Mouse (Mus musculus) small intestine, adult 2 months (tissue): Measurements from ENCODE around the gene Nbea. TPM values are rescaled to one million over a fixed set of nuclear protein-coding genes. Genes with fewer than 3 reads are reported as not detected.
A peak's percentile ranks its signal among the peaks of the same experiment; 100 is the strongest.

Experiments
- H3K27ac ChIP-seq: fragments of 200-500 bp; 2 replicates; pipeline ENCODE4 v1.5.1; 2012; ENCODE audit warnings: low read depth, low read length, control low read depth, inconsistent platforms; ENCODE audit not compliant: insufficient read depth
- H3K27me3 ChIP-seq: fragments of 200-500 bp; 2 replicates; pipeline ENCODE4 v1.6.1; 2012; ENCODE audit warnings: mild to moderate bottlenecking, moderate library complexity, low read length, inconsistent platforms; ENCODE audit not compliant: control insufficient read depth, insufficient read depth
- H3K36me3 ChIP-seq: fragments of 200-500 bp; 2 replicates; pipeline ENCODE4 v1.6.1; 2012; ENCODE audit warnings: mild to moderate bottlenecking, low read length, control low read depth, inconsistent platforms; ENCODE audit not compliant: control insufficient read depth, insufficient read depth
- H3K4me1 ChIP-seq: fragments of 200-500 bp; 2 replicates; pipeline ENCODE4 v1.6.1; 2012; ENCODE audit warnings: low read length, inconsistent platforms, mixed read lengths; ENCODE audit not compliant: control insufficient read depth, insufficient read depth, insufficient read length
- H3K4me3 ChIP-seq: fragments of 200-500 bp; 2 replicates; pipeline ENCODE4 v1.5.1; 2012; ENCODE audit warnings: low read depth, mild to moderate bottlenecking, control low read depth, inconsistent platforms, low read length, moderate library complexity
- CTCF ChIP-seq: fragments of 200-500 bp; IDR thresholded peaks from 2 replicates; pipeline ENCODE4 v1.5.1; 2012; ENCODE audit warnings: low read depth, mild to moderate bottlenecking, control low read depth, inconsistent platforms, low read length, moderate library complexity, mixed read lengths; ENCODE audit not compliant: insufficient replicate concordance, insufficient read length; ENCODE audit errors: extremely low read depth
- POLR2A ChIP-seq: fragments of 200-500 bp; IDR thresholded peaks from 2 replicates; pipeline ENCODE4 v1.6.1; 2012; ENCODE audit warnings: low read depth, mild to moderate bottlenecking, control low read depth, inconsistent platforms, low read length, moderate library complexity
- WGBS: fragments of 180-500 bp; shearing (Covaris S2); methylation state at CpG from one replicate; pipeline ENCODE4 v1.1.7; 2018; 5-methylcytosine and 5-hydroxymethylcytosine counted together
- polyA plus RNA-seq: library from polyadenylated mRNA; depleted of rRNA; stranded (reverse); fragments of >200 nt; gene quantifications from 2 replicates; pipeline ENCODE4 v1.2.3, GENCODE M21; 2012

Nbea gene
- polyA plus RNA-seq, 1 experiment: 2.4 TPM

- 27% methylated on average over 7 of the region's 7 CpGs for WGBS
- Histone ChIP-seq H3K27me3 (no peaks in the 10 kb centered on the region), H3K36me3 (no peaks in the 10 kb centered on the region), H3K4me1 (peaks cover 3% of the 10 kb centered on the region; the same call in 1 of the 2 replicates), H3K4me3 (no peak overlapping the region), H3K27ac (no peak overlapping the region)
- no peak for TF ChIP-seq POLR2A
- no peak for TF ChIP-seq CTCF
Measured at GRCm38 (mm10) chr3:55793842-55794575, 389.5 kb downstream of the Nbea start.

GRCm38 (mm10) chr3:55792251-55792650, 391.2 kb downstream of the Nbea start:
- WGBS: 78% methylated on average over 5 of the region's 5 CpGs
- Histone ChIP-seq H3K27ac (no peak overlapping the region), H3K27me3 (peaks cover 2% of the 10 kb centered on the region; the same call in 1 of the 2 replicates), H3K4me3 (no peak overlapping the region), H3K4me1 (peaks cover 3% of the 10 kb centered on the region; the same call in 1 of the 2 replicates), H3K36me3 (no peaks in the 10 kb centered on the region)
- TF ChIP-seq POLR2A (no peak), CTCF (no peak)

GRCm38 (mm10) chr3:55790609-55791008, 392.9 kb downstream of the Nbea start:
- peaks cover 2% of the 10 kb centered on the region; the same call in 1 of the 2 replicates for H3K27me3 ChIP-seq
- H3K27ac ChIP-seq: no peak overlapping the region
- TF ChIP-seq CTCF (no peak), POLR2A (no peak)
- H3K36me3 ChIP-seq: no peaks in the 10 kb centered on the region
- WGBS: 85% methylated on average over 4 of the region's 4 CpGs
- H3K4me1 ChIP-seq: peaks cover 3% of the 10 kb centered on the region; the same call in 1 of the 2 replicates
- H3K4me3 ChIP-seq: no peak overlapping the region

- 75% methylated on average over 2 of the region's 2 CpGs for WGBS
- TF ChIP-seq POLR2A: no peak
- TF ChIP-seq CTCF: no peak
- Histone ChIP-seq H3K36me3 (no peaks in the 10 kb centered on the region), H3K4me1 (peaks cover 3% of the 10 kb centered on the region; the same call in 1 of the 2 replicates), H3K27me3 (peaks cover 2% of the 10 kb centered on the region; the same call in 1 of the 2 replicates), H3K4me3 (no peak overlapping the region), H3K27ac (no peak overlapping the region)
Measured at GRCm38 (mm10) chr3:55789856-55790255, 393.6 kb downstream of the Nbea start.

GRCm38 (mm10) chr3:55788621-55789201, 394.8 kb downstream of the Nbea start:
- WGBS: 80% methylated on average over 5 of the region's 5 CpGs
- Histone ChIP-seq H3K4me3 (no peak overlapping the region), H3K4me1 (peaks cover 3% of the 10 kb centered on the region; the same call in 1 of the 2 replicates), H3K27me3 (peaks cover 2% of the 10 kb centered on the region; the same call in 1 of the 2 replicates), H3K36me3 (no peaks in the 10 kb centered on the region), H3K27ac (no peak overlapping the region)
- TF ChIP-seq POLR2A (no peak), CTCF (no peak)

- H3K4me3 ChIP-seq: no peak overlapping the region
- WGBS: 42% methylated on average over 4 of the region's 4 CpGs
Measured at GRCm38 (mm10) chr3:55788214-55788586, 395.3 kb downstream of the Nbea start.

GRCm38 (mm10) chr3:55787487-55788213, 395.9 kb downstream of the Nbea start:
- Histone ChIP-seq H3K4me1 (no peaks in the 10 kb centered on the region; the same call in 1 of the 2 replicates), H3K27me3 (peaks cover 5% of the 10 kb centered on the region), H3K27ac (no peak overlapping the region), H3K4me3 (peak overlapping the region; percentile 54), H3K36me3 (no peaks in the 10 kb centered on the region)
- WGBS: 3% methylated on average over 54 of the region's 54 CpGs
- TF ChIP-seq CTCF (no peak), POLR2A (no peak)

More at GRCm38 (mm10) chr3:55788214-55788586, 395.3 kb downstream of the Nbea start:
- Histone ChIP-seq H3K27ac (no peak overlapping the region), H3K27me3 (peaks cover 2% of the 10 kb centered on the region; the same call in 1 of the 2 replicates), H3K36me3 (no peaks in the 10 kb centered on the region), H3K4me1 (peaks cover under 1% of the 10 kb centered on the region)
- TF ChIP-seq POLR2A (no peak), CTCF (no peak)
